Comparison of ENCODE assay signal across 8 mouse cellular contexts in the genomic region with DNA sequence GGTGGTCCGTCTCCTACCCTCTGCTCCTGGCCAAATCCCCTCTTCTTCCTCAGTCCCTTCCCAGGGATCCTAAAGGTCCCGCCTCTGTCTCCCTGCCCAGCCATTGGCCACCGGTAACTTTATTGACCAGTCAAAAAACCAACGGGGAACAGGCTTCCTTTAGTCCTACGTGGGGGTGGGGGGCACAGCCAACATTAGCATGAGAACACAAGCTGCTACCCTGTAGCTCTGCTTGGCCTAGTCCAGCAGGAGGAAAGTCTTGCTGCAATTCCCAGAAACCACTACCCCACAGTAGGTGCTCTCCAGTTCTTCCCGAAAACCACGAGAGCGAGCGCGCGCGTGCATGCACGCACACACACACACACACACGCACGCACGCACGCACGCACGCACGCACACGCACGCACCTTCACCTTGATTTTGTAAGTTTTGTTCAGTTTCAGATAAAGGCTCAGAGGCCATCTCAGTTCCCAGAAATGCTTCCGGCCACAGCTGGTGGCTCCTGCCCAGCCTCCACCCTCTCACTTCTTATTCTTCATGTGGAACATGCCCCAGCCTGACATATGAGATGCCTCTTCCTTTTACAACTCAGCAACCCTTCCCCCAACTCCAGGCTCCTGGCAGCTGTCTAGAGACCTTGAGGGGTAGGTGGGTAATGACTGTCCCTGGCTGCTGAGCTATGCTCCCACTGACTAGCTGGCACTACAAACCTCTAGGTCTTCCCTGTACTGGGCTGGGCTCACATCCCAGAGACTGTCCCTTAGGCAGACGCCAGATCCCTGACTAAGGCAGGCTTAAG. TPM values are rescaled to one million over a fixed set of nuclear protein-coding genes. Genes with fewer than 3 reads are reported as not detected.
DNase-seq lines count a peak whose midpoint lies in the region; ATAC-seq and TF ChIP-seq lines count a peak whose summit lies in the region.

No protein-coding gene starts in this region.

- TF ChIP-seq CTCF in bone marrow, adult 2 months (IDR thresholded peaks at IDR 0.05; ENCODE audit: control insufficient read depth, insufficient read depth, low read length) = no peak
- no peak for TF ChIP-seq CTCF in kidney, postnatal 0 days (IDR thresholded peaks at IDR 0.05; ENCODE audit: low read depth)

- H3K36me3 ChIP-seq in heart, embryonic 12.5 days = peaks cover 24% of the 10 kb centered on the region
- H3K36me3 ChIP-seq in kidney, postnatal 0 days (ENCODE audit: insufficient read depth, low read length) = 0 out of 2 replicates have a peak, but pooled peaks cover 3% of the 10 kb centered on the region
- H3K36me3 ChIP-seq in liver, embryonic 11.5 days (ENCODE audit: control insufficient read depth, insufficient read depth, low read length) = no peaks in the 10 kb centered on the region
- peaks cover 4% of the 10 kb centered on the region; the same call in 1 of the 2 replicates for H3K36me3 ChIP-seq in stomach, embryonic 14.5 days (ENCODE audit: control insufficient read depth, insufficient read depth, low read length)

- 5% methylated on average over 24 of the region's 24 CpGs for WGBS in bone marrow, adult 2 months
- WGBS in heart, embryonic 12.5 days = 2% methylated on average over 24 of the region's 24 CpGs
- under 1% methylated on average over 24 of the region's 24 CpGs for WGBS in kidney, postnatal 0 days
- WGBS in liver, embryonic 11.5 days = 3% methylated on average over 24 of the region's 24 CpGs
- under 1% methylated on average over 24 of the region's 24 CpGs for WGBS in stomach, embryonic 14.5 days

- peak; percentile 91 for DNase-seq in 416B (ENCODE audit: low read depth)
- peak; percentile 95 for DNase-seq in fat pad, adult 2 months (ENCODE audit: extremely low read depth, low read depth, low spot score)
- DNase-seq in kidney, postnatal 0 days (ENCODE audit: low spot score) = peak; percentile 94
- DNase-seq in liver, embryonic 11.5 days (ENCODE audit: low spot score) = peak; percentile 73
- DNase-seq in naive thymus-derived CD4-positive, alpha-beta T cell, adult 2 months (ENCODE audit: low read depth) = peak; percentile 77

- TF ChIP-seq POLR2A in bone marrow, adult 2 months (IDR thresholded peaks at IDR 0.05; ENCODE audit: borderline replicate concordance, control insufficient read depth, low read depth, low read length) = no peak

- H3K4me3 ChIP-seq in bone marrow, adult 2 months (replicated peaks; ENCODE audit: control insufficient read depth, low read depth, low read length) = peak overlapping the region; percentile 34
- peak overlapping the region; percentile 67 for H3K4me3 ChIP-seq in heart, embryonic 12.5 days
- H3K4me3 ChIP-seq in kidney, postnatal 0 days (replicated peaks; ENCODE audit: low read depth, low read length) = peak overlapping the region; percentile 47
- peak overlapping the region; percentile 51 for H3K4me3 ChIP-seq in liver, embryonic 11.5 days (ENCODE audit: low read depth, low read length)
- peak overlapping the region; percentile 46 for H3K4me3 ChIP-seq in stomach, embryonic 14.5 days (ENCODE audit: low read depth, low read length)

- H3K9ac ChIP-seq in heart, embryonic 12.5 days = peak overlapping the region; percentile 79
- peak overlapping the region; percentile 53 for H3K9ac ChIP-seq in kidney, postnatal 0 days (ENCODE audit: low read depth, low read length)
- H3K9ac ChIP-seq in liver, embryonic 11.5 days (ENCODE audit: low read depth, low read length) = peak overlapping the region; percentile 63
- peak overlapping the region; percentile 37; the same call in 1 of the 2 replicates for H3K9ac ChIP-seq in stomach, embryonic 14.5 days (replicated peaks; ENCODE audit: low read depth, low read length)

- peak; percentile 84 for ATAC-seq in heart, embryonic 12.5 days (ENCODE audit: insufficient number of reproducible peaks, low FRiP score)
- peak; percentile 80 for ATAC-seq in kidney, postnatal 0 days (replicated peaks; ENCODE audit: low FRiP score, low read depth)
- ATAC-seq in liver, embryonic 11.5 days (replicated peaks; ENCODE audit: low FRiP score) = peak; percentile 70
- peak; percentile 84 for ATAC-seq in stomach, embryonic 14.5 days (ENCODE audit: insufficient number of reproducible peaks, insufficient read depth, low FRiP score, low read depth)

- peaks cover 9% of the 10 kb centered on the region for H3K4me1 ChIP-seq in bone marrow, adult 2 months (ENCODE audit: control insufficient read depth, insufficient read depth, low read length)
- H3K4me1 ChIP-seq in heart, embryonic 12.5 days (replicated peaks) = peaks cover 35% of the 10 kb centered on the region
- H3K4me1 ChIP-seq in kidney, postnatal 0 days (replicated peaks; ENCODE audit: insufficient read depth, low read length) = peaks cover 16% of the 10 kb centered on the region
- H3K4me1 ChIP-seq in liver, embryonic 11.5 days (replicated peaks; ENCODE audit: control insufficient read depth, insufficient read depth, low read length) = peaks cover 17% of the 10 kb centered on the region
- H3K4me1 ChIP-seq in stomach, embryonic 14.5 days (ENCODE audit: control insufficient read depth, insufficient read depth, low read length) = peaks cover 15% of the 10 kb centered on the region

- peak overlapping the region; percentile 77 for H3K4me2 ChIP-seq in heart, embryonic 12.5 days
- H3K4me2 ChIP-seq in kidney, postnatal 0 days (ENCODE audit: low read length) = peak overlapping the region; percentile 60
- peak overlapping the region; percentile 58 for H3K4me2 ChIP-seq in liver, embryonic 11.5 days
- peak overlapping the region; percentile 64 for H3K4me2 ChIP-seq in stomach, embryonic 14.5 days (replicated peaks; ENCODE audit: low read depth, low read length)

- H3K27me3 ChIP-seq in heart, embryonic 12.5 days (replicated peaks) = peaks cover 28% of the 10 kb centered on the region
- H3K27me3 ChIP-seq in kidney, postnatal 0 days (ENCODE audit: insufficient read depth, low read length) = no peaks in the 10 kb centered on the region
- H3K27me3 ChIP-seq in liver, embryonic 11.5 days (replicated peaks; ENCODE audit: control insufficient read depth, insufficient read depth, low read length) = peaks cover 26% of the 10 kb centered on the region
- 0 out of 2 replicates have a peak, but pooled peaks cover 7% of the 10 kb centered on the region for H3K27me3 ChIP-seq in stomach, embryonic 14.5 days (ENCODE audit: control insufficient read depth, insufficient read depth, low read length)

- H3K27ac ChIP-seq in bone marrow, adult 2 months (ENCODE audit: control insufficient read depth, insufficient read depth, low read depth, low read length, poor library complexity) = peak overlapping the region; percentile 28
- peak overlapping the region; percentile 96 for H3K27ac ChIP-seq in heart, embryonic 12.5 days (ENCODE audit: poor library complexity, severe bottlenecking)
- peak overlapping the region; percentile 92 for H3K27ac ChIP-seq in kidney, postnatal 0 days
- H3K27ac ChIP-seq in liver, embryonic 11.5 days (ENCODE audit: low read depth, low read length) = peak overlapping the region; percentile 80; the same call in 1 of the 2 replicates
- H3K27ac ChIP-seq in stomach, embryonic 14.5 days (ENCODE audit: low read length) = peak overlapping the region; percentile 94

- no peaks in the 10 kb centered on the region for H3K9me3 ChIP-seq in heart, embryonic 12.5 days (replicated peaks)
- no peaks in the 10 kb centered on the region for H3K9me3 ChIP-seq in kidney, postnatal 0 days (replicated peaks; ENCODE audit: low read length)
- no peaks in the 10 kb centered on the region for H3K9me3 ChIP-seq in liver, embryonic 11.5 days (ENCODE audit: control insufficient read depth, low read length)
- H3K9me3 ChIP-seq in stomach, embryonic 14.5 days (ENCODE audit: control insufficient read depth, low read depth, low read length) = no peaks in the 10 kb centered on the region

RNA-seq across cellular contexts. Expression of gene Tnfrsf18, which starts 5.8 kb away (rescaled TPM):
- polyA plus RNA-seq in bone marrow, adult 2 months (2011; ENCODE audit: insufficient read depth, insufficient read length, low replicate concordance, missing spikeins) = 7.9 and 8.0 TPM in 2 replicates
- 1.9 and 2.1 TPM in 2 replicates for polyA plus RNA-seq in heart, embryonic 12.5 days (2016; fragmentation: Nextera tagmentation; extraction: Ambion mirVana)
- polyA plus RNA-seq in kidney, postnatal 0 days (2015; fragmentation: Nextera tagmentation; extraction: Ambion mirVana) = 1.3 TPM in 2 replicates
- polyA plus RNA-seq in liver, embryonic 11.5 days (2014; fragmentation: Nextera tagmentation; extraction: Ambion mirVana) = 0.92 and 1.0 TPM in 2 replicates
- polyA plus RNA-seq in stomach, embryonic 14.5 days (2014; fragmentation: Nextera tagmentation; extraction: Ambion mirVana) = 2.7 and 3.2 TPM in 2 replicates

RNA-seq across cellular contexts. Expression of gene Tnfrsf4, which starts 18.1 kb away (rescaled TPM):
- polyA plus RNA-seq in bone marrow, adult 2 months (2011; ENCODE audit: insufficient read depth, insufficient read length, low replicate concordance, missing spikeins) = 6.4 and 12.4 TPM in 2 replicates
- polyA plus RNA-seq in heart, embryonic 12.5 days (2016; fragmentation: Nextera tagmentation; extraction: Ambion mirVana) = 0.37 TPM in 1 of 2 replicates, not detected in the other
- 0.70 and 0.88 TPM in 2 replicates for polyA plus RNA-seq in kidney, postnatal 0 days (2015; fragmentation: Nextera tagmentation; extraction: Ambion mirVana)
- 0.85 TPM in 1 of 2 replicates, not detected in the other for polyA plus RNA-seq in liver, embryonic 11.5 days (2014; fragmentation: Nextera tagmentation; extraction: Ambion mirVana)
- 0.34 and 0.41 TPM in 2 replicates for polyA plus RNA-seq in stomach, embryonic 14.5 days (2014; fragmentation: Nextera tagmentation; extraction: Ambion mirVana)

RNA-seq across cellular contexts. Expression of gene Ttll10, which starts 27.4 kb away (rescaled TPM):
- not detected in 2 replicates for polyA plus RNA-seq in bone marrow, adult 2 months (2011; ENCODE audit: insufficient read depth, insufficient read length, low replicate concordance, missing spikeins)
- polyA plus RNA-seq in heart, embryonic 12.5 days (2016; fragmentation: Nextera tagmentation; extraction: Ambion mirVana) = 0.14 and 0.24 TPM in 2 replicates
- 5.6 and 6.0 TPM in 2 replicates for polyA plus RNA-seq in kidney, postnatal 0 days (2015; fragmentation: Nextera tagmentation; extraction: Ambion mirVana)
- polyA plus RNA-seq in liver, embryonic 11.5 days (2014; fragmentation: Nextera tagmentation; extraction: Ambion mirVana) = 0.12 and 0.56 TPM in 2 replicates
- 6.0 and 6.2 TPM in 2 replicates for polyA plus RNA-seq in stomach, embryonic 14.5 days (2014; fragmentation: Nextera tagmentation; extraction: Ambion mirVana)

RNA-seq across cellular contexts. Expression of gene Sdf4, which starts 39.1 kb away (rescaled TPM):
- 60.1 and 111 TPM in 2 replicates for polyA plus RNA-seq in bone marrow, adult 2 months (2011; ENCODE audit: insufficient read depth, insufficient read length, low replicate concordance, missing spikeins)
- 138 and 140 TPM in 2 replicates for polyA plus RNA-seq in heart, embryonic 12.5 days (2016; fragmentation: Nextera tagmentation; extraction: Ambion mirVana)
- polyA plus RNA-seq in kidney, postnatal 0 days (2015; fragmentation: Nextera tagmentation; extraction: Ambion mirVana) = 178 and 183 TPM in 2 replicates
- polyA plus RNA-seq in liver, embryonic 11.5 days (2014; fragmentation: Nextera tagmentation; extraction: Ambion mirVana) = 130 TPM in 2 replicates
- polyA plus RNA-seq in stomach, embryonic 14.5 days (2014; fragmentation: Nextera tagmentation; extraction: Ambion mirVana) = 163 and 171 TPM in 2 replicates

RNA-seq across cellular contexts. Expression of gene B3galt6, which starts 39.3 kb away (rescaled TPM):
- polyA plus RNA-seq in bone marrow, adult 2 months (2011; ENCODE audit: insufficient read depth, insufficient read length, low replicate concordance, missing spikeins) = 1.8 and 2.0 TPM in 2 replicates
- polyA plus RNA-seq in heart, embryonic 12.5 days (2016; fragmentation: Nextera tagmentation; extraction: Ambion mirVana) = 10.3 and 11.0 TPM in 2 replicates
- 14.3 and 14.5 TPM in 2 replicates for polyA plus RNA-seq in kidney, postnatal 0 days (2015; fragmentation: Nextera tagmentation; extraction: Ambion mirVana)
- polyA plus RNA-seq in liver, embryonic 11.5 days (2014; fragmentation: Nextera tagmentation; extraction: Ambion mirVana) = 12.1 and 13.0 TPM in 2 replicates
- 18.6 and 18.9 TPM in 2 replicates for polyA plus RNA-seq in stomach, embryonic 14.5 days (2014; fragmentation: Nextera tagmentation; extraction: Ambion mirVana)

Comparison
In these comparisons a context has a peak if more than half of its experiments do, and no peak if none do; other contexts are left out.
1. Peak in every context shown above with its lines: DNase-seq, ATAC-seq, H3K4me3 ChIP-seq and H3K27ac ChIP-seq.
2. H3K27ac ChIP-seq: peak in every context shown above with its lines; median percentile 96 in heart, embryonic 12.5 days; 94 in stomach, embryonic 14.5 days; 92 in kidney, postnatal 0 days; 80 in liver, embryonic 11.5 days; 28 in bone marrow, adult 2 months.